ENCODE assay signal across 28 mouse cellular contexts in the genomic region with DNA sequence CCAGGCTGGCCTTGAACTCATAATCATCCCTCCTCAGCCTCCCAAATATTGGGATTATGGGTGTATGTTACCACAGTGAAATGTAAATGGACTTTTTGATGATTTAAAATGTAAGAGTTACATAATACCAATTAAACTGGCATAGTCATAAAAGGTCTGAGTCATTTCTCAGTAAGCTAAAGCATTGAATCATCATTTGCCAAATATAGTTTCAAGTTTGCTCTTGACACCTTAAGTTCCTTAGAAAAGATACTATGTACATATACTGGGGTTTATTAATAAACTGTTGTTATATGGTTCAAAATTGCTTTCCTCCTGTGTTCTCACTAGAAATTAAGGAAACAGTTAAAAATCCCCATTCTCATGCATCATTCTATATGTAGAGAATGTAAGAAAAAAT. TPM values are rescaled to one million over a fixed set of nuclear protein-coding genes. Genes with fewer than 3 reads are reported as not detected.
"Had no signal": no experiment of that assay in that cellular context is flagged by ENCODE, and none has a peak within 500 bp of the region (broad histone marks: within the 10 kb centered on the region; RNA-seq: fewer than 3 reads in every experiment).

No protein-coding gene starts in this region.

- DNase-seq: heart, postnatal 10 days; heart, postnatal 14 days; heart, postnatal 36 days; heart, postnatal 4 days; kidney, adult 11 months; kidney, adult 2 months; kidney, adult 8-10 months; kidney, adult 9 months; kidney, postnatal 10 days; kidney, postnatal 14 days; kidney, postnatal 25 days; kidney, postnatal 36 days; kidney, postnatal 4 days; layer of hippocampus, adult 9-11 months; layer of hippocampus, postnatal 36 days had no signal

- ATAC-seq: hindbrain, embryonic 16.5 days; hindbrain, postnatal 0 days; inflammation-experienced regulatory T-cells, adult 6 months; intestine, embryonic 15.5 days; intestine, embryonic 16.5 days; intestine, postnatal 0 days had no signal

RNA-seq across cellular contexts. Expression of a gene that starts 39.8 kb away (rescaled TPM):
- total RNA-seq: heart, postnatal 10 days; heart, postnatal 14 days; heart, postnatal 25 days; heart, postnatal 36 days; heart, postnatal 4 days; hematopoietic stem cell, adult 5-6 weeks; layer of hippocampus, adult 2 months; layer of hippocampus, adult 8-10 months; layer of hippocampus, postnatal 14 days; layer of hippocampus, postnatal 25 days; layer of hippocampus, postnatal 36 days; left cerebral cortex, adult 18-20 months had no signal
